Mouse (Mus musculus): ENCODE measurements around the gene Speer1. TPM values are rescaled to one million over a fixed set of nuclear protein-coding genes. Genes with fewer than 3 reads are reported as not detected.
"Not testable (repeated sequence)": the region's sequence is repeated elsewhere in the genome, so short reads cannot be mapped to it uniquely, and the experiment has no call there.

The Speer1 gene
- not detected for total RNA-seq (2021)
- long read RNA-seq, experiment 1, result 0 reads
- long read RNA-seq, experiment 2, result 0 reads

GRCm38 (mm10) chr5:11341216-11341615 is at the start of gene Speer1:
Speer1 (plus strand) TSS chr5:11341516.
- not testable (repeated sequence) for DNase-seq

Other genes with a start within 250 kb of the Speer1 start
- gene Gm8879, start 213.9 kb upstream of the Speer1 start, total RNA-seq (2021), result not detected
- not detected for gene Gm5861, start 158.4 kb upstream of the Speer1 start, total RNA-seq (2021)
- not detected for gene Gm8890, start 85.5 kb upstream of the Speer1 start, total RNA-seq (2021)
- gene Gm8897, start 74.9 kb downstream of the Speer1 start, total RNA-seq (2021), result not detected
- gene Gm8906, start 161.2 kb downstream of the Speer1 start, total RNA-seq (2021), result not detected

All from heart, adult 18-20 months (tissue).